Mouse (Mus musculus) layer of hippocampus, adult 8-10 months (tissue): ENCODE measurements at regions not wholly inside any gene's neighbourhood (a gene's known extent, or its start where the extent isn't known, plus 50 kb on each side); places are given as distances from the start of the nearest gene placed in this dataset.

ENCODE experiments used
- DNase-seq, 2 experiments: peaks; one replicate each; pipeline ENCODE4 v3.0.0; 2022; ENCODE audit warnings: low spot score in 2 of 2

DNA sequence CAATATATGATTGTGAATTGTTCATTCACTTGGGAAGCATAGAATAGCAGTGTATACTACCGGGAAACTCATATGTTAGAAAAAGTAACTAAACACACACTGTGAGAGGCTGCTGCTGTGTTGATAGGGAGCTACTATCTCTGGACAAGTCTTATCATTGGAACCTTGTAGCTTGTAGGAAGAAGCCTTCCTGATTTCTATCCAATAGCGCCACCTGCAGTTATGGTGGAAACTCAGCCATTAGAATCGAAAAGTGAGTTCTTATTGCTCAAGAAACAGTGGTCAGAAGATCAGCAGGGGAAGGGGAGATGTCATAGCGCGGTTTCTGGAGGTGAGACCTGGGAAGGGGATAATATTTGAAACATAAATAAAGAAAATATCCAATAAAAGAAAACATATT, 1245.1 kb upstream of the Cdh6 start:
- DNase-seq: peak in 1 of 2 experiments; percentile 11

- peak in 1 of 2 experiments; percentile 3 for DNase-seq
These were observed 1211.9 kb upstream of the Cdh6 start for GRCm38 (mm10) chr15:14385347-14385746.

DNA sequence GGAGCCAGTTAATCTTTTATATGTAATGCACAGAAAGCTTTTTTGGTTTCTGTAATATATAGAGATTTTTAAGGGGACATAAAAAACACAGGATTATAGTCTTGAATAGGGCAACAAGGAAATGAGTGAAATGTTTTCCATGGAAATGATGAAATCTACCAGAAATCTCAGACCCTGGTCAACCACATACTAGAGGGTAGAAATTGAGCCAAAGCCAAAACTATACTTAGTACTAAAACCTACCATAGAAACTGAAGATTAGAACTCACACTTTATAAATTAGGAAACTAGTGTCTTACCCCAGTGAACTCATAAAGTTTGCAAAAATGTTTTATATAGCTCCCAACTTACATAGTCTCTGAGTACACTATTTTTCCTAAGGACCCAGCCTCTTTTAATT, 1204.9 kb upstream of the Cdh6 start:
- DNase-seq: no peak
